Mouse (Mus musculus): ENCODE results near the gene Lsm10. TPM values are rescaled to one million over a fixed set of nuclear protein-coding genes. Genes with fewer than 3 reads are reported as not detected.

Lsm10 gene
- polyA plus RNA-seq, 1 experiment from 2014 or later = 50.1 TPM

Other genes starting within 250 kb of the Lsm10 start
- gene Csf3r, start 72.1 kb upstream of the Lsm10 start, polyA plus RNA-seq (2015; fragmentation: Nextera tagmentation; extraction: Ambion mirVana) = 0.66 and 1.2 TPM in 2 replicates
- gene Mrps15, start 49.7 kb upstream of the Lsm10 start, polyA plus RNA-seq (2015; fragmentation: Nextera tagmentation; extraction: Ambion mirVana) = 125 and 130 TPM in 2 replicates
- 11.5 TPM in 2 replicates for gene Oscp1, start 38.1 kb upstream of the Lsm10 start, polyA plus RNA-seq (2015; fragmentation: Nextera tagmentation; extraction: Ambion mirVana)
- gene Stk40, start 7.3 kb downstream of the Lsm10 start, polyA plus RNA-seq (2015; fragmentation: Nextera tagmentation; extraction: Ambion mirVana) = 32.4 and 35.4 TPM in 2 replicates
- 81.0 and 86.3 TPM in 2 replicates for gene Eva1b, start 51.1 kb downstream of the Lsm10 start, polyA plus RNA-seq (2015; fragmentation: Nextera tagmentation; extraction: Ambion mirVana)
- gene Sh3d21, start 66.9 kb downstream of the Lsm10 start, polyA plus RNA-seq (2015; fragmentation: Nextera tagmentation; extraction: Ambion mirVana) = 12.1 and 13.8 TPM in 2 replicates
- 183 and 198 TPM in 2 replicates for gene Thrap3, start 106.1 kb downstream of the Lsm10 start, polyA plus RNA-seq (2015; fragmentation: Nextera tagmentation; extraction: Ambion mirVana)
- gene Map7d1, start 159.7 kb downstream of the Lsm10 start, polyA plus RNA-seq (2015; fragmentation: Nextera tagmentation; extraction: Ambion mirVana) = 46.5 and 50.3 TPM in 2 replicates
- gene Trappc3, start 165.7 kb downstream of the Lsm10 start, polyA plus RNA-seq (2015; fragmentation: Nextera tagmentation; extraction: Ambion mirVana) = 120 and 128 TPM in 2 replicates
- 71.2 and 79.7 TPM in 2 replicates for gene Col8a2, start 190.2 kb downstream of the Lsm10 start, polyA plus RNA-seq (2015; fragmentation: Nextera tagmentation; extraction: Ambion mirVana)
- 79.2 and 82.9 TPM in 2 replicates for gene Adprhl2, start 225.1 kb downstream of the Lsm10 start, polyA plus RNA-seq (2015; fragmentation: Nextera tagmentation; extraction: Ambion mirVana)
- 15.9 and 16.6 TPM in 2 replicates for gene Tekt2, start 229.1 kb downstream of the Lsm10 start, polyA plus RNA-seq (2015; fragmentation: Nextera tagmentation; extraction: Ambion mirVana)